Mouse (Mus musculus) heart, adult 8-10 months (tissue): ENCODE results near the gene Mmp3. TPM values are rescaled to one million over a fixed set of nuclear protein-coding genes. Genes with fewer than 3 reads are reported as not detected.
"Not testable (repeated sequence)": the region's sequence is repeated elsewhere in the genome, so short reads cannot be mapped to it uniquely, and the experiment has no call there.

Source experiments
- DNase-seq: peaks from one replicate; pipeline ENCODE4 v3.0.0; 2022; ENCODE audit warnings: low spot score
- total RNA-seq, 4 experiments: library from RNA; stranded (reverse); gene quantifications; 2 replicates each; pipeline ENCODE4 v1.2.4; 2022

Mmp3 gene
- total RNA-seq, result under 1 TPM; 0.24 to 0.37 (median 0.32) TPM

- DNase-seq, result peak; percentile 6
These were observed at the start of gene Mmp3 for GRCm38 (mm10) chr9:7445522-7445921. Mmp3 (plus strand) TSS chr9:7445822.

GRCm38 (mm10) chr9:7396556-7396955 is 49.1 kb upstream of the Mmp3 start:
- not testable (repeated sequence) for DNase-seq

DNA sequence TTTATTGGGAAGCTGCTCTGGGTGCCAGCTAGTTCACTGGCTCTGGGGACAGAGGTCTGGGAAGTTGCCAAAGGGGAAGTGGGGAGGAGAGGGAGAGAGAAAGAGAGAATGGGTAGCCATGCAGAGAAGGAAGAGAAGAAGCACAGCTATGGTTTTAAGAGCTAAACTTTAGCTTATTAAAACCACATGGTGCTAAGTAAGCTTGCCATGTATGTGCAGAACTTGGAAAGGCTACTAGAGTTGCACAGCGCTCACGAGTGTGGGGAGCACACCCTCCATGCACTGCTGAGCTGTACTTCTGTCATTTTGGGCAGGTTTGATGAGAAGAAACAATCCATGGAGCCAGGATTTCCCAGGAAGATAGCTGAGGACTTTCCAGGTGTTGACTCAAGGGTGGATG is 7.7 kb downstream of the Mmp3 start:
- no peak for DNase-seq

GRCm38 (mm10) chr9:7470262-7470661 is 24.6 kb downstream of the Mmp3 start:
- DNase-seq, result no peak

DNA sequence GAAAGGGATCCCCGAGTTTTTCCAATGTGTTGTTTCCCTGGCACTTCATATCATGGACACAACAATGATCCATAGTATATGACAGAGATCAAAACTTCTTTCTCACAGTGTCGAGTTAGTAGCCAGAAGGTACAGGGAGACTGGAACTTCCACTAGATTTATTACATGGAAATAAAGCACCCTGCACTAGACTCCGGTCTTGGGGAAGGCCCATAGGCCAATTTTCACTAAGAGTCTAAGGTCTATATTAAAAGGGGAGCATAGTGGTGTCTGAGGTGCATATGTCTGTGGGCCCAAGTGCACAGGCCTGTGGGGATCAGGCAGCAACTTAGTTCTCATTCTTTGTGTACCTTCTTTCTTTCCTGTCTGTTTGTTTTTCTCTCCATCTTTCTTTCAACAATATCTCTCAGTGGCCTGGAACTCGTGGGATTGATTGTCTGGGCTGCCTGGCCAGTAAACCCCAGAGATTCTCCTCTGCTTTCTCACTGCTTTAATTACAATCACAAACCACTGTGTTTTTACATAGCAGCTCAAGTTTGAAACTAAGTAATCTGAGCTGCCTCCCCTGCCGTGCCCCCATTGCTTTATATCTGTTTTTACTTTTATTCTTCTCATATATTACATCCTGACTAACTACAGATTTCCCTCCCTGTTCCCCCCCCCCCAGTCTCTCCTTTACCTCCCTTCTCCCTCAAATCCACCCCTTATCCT is 38.2 kb downstream of the Mmp3 start:
- DNase-seq, result no peak

GRCm38 (mm10) chr9:7501138-7501537 is 55.5 kb downstream of the Mmp3 start:
- DNase-seq, result no peak

- DNase-seq, result no peak
These were observed 56.4 kb downstream of the Mmp3 start, which contains the start of gene Mmp10 for GRCm38 (mm10) chr9:7502051-7502450. Mmp10 (plus strand) TSS chr9:7502352.

Other genes with a start within 250 kb of the Mmp3 start
- gene Mmp13, start 173.3 kb upstream of the Mmp3 start, total RNA-seq, result under 1 TPM; 0.09 to 0.47 (median 0.32) TPM
- under 1 TPM; 0.33 to 0.75 (median 0.56) TPM for gene Mmp12, start 101.4 kb upstream of the Mmp3 start, total RNA-seq
- not detected for gene Mmp1b, start 57.8 kb upstream of the Mmp3 start, total RNA-seq
- gene Mmp10, start 56.5 kb downstream of the Mmp3 start, total RNA-seq, result not detected
- under 1 TPM in 1 of 4 experiments, not detected in 3; 0.29 TPM for gene Mmp8, start 112.6 kb downstream of the Mmp3 start, total RNA-seq
- under 1 TPM in 3 of 4 experiments, not detected in 1; 0.17 to 0.31 (median 0.22) TPM for gene Mmp27, start 125.6 kb downstream of the Mmp3 start, total RNA-seq
- gene Mmp20, start 182.4 kb downstream of the Mmp3 start, total RNA-seq, result not detected
- gene Mmp7, start 246.3 kb downstream of the Mmp3 start, total RNA-seq, result not detected